Mouse (Mus musculus) embryonic fibroblast, embryonic 13.5 days (primary cell): ENCODE data around the gene Dnah7c.

Experiments used
- CTCF ChIP-seq: IDR thresholded peaks from 2 replicates; pipeline ENCODE4 v1.5.1; 2011; ENCODE audit warnings: mild to moderate bottlenecking, control low read depth, low read length, moderate library complexity, borderline replicate concordance; ENCODE audit not compliant: insufficient read depth
- POLR2A ChIP-seq: IDR thresholded peaks from 2 replicates; pipeline ENCODE4 v1.6.1; 2011; ENCODE audit warnings: low read depth, mild to moderate bottlenecking, control low read depth, low read length, moderate library complexity

DNA sequence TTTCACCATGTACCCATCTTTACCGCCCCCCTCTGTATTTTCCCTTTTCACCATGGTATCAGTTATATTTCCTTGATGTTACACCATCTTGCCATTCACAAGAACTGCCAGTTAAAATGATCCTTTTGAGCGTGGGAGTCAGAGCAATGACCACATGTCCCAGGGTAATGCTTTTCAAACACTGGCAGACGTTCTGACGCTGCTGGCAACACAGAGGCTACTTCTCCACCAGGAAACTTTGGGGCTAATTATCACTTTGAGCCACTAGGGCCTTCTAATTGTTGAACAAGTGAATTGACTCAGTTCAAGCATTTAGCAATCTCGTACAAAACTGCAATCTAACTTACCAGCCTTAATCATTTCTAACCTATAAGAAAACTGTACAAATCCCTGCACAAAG is 419.8 kb downstream of the Dnah7c start:
- no peak for TF ChIP-seq CTCF
- no peak for TF ChIP-seq POLR2A
